Mouse (Mus musculus) c-Kit-negative CD71-positive TER-119-positive erythroid progenitor cells, embryonic 14.5 days (primary cell): ENCODE data around the gene F13a1.

Source experiments
- DNase-seq: peaks from one replicate; pipeline ENCODE4 v3.0.0-alpha.2; 2013; ENCODE audit warnings: low read depth, low spot score

Gene F13a1

DNA sequence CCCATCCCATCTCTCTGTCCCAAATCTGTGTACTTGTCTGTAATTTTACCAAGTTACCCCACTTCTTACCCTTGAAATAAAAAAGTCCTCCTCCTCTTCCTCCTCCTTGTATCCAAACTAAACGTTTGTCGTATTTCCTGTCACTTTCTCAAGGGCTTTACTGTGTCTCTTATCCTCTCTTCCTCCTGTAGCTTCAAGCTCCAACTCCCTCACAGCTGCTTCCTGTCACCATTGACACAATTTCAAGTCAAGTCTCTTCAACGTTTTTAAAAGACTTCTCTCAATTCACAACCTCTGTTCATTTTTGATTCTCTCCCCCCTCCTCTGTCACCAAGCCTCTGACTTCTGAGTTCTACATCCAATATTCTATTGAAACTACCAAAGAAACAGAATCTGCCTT, at the start of gene F13a1:
Gene F13a1 (minus strand): TSS at position 119 of the 400 bp plus-strand sequence.
- no peak for DNase-seq

DNA sequence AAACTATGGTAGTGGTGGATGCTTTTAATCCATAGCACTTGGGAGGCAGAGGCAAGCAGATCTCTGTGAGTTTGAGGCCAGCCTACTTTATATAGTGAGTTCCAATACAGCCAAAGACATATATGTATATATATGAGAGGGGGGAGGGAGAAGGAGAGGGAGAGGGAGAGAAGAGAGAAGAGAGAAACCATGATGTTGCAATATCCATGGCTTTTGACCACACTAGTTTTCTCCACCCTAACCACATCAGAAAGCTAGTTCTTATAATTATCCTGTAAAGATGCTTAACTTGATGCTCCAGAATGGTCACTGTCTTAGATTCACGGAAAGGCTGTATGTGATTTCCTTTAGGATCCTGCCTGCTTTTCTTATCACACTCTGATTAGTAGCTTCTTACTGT, 41.6 kb upstream of the F13a1 start:
- no peak for DNase-seq

DNA sequence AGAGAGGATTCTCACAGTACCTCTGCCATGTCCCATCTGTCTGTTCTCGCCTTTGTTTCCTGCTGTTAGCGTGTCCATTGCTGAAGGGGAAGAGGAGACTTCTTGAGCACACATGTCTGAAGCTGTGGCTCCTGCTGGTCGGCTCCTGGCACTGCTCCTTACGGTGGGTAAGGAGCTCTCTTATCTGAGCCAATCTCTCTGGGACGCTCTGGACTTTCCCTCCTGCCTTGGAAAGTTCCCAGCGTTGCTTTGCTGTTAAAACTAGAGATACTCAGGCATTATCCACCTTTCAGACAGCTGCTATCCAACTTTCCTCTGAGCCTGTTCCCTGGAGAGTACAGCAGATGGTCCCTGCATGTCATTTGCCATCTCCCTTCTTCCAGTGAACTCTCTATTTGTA, 39.1 kb upstream of the F13a1 start:
- no peak for DNase-seq

DNA sequence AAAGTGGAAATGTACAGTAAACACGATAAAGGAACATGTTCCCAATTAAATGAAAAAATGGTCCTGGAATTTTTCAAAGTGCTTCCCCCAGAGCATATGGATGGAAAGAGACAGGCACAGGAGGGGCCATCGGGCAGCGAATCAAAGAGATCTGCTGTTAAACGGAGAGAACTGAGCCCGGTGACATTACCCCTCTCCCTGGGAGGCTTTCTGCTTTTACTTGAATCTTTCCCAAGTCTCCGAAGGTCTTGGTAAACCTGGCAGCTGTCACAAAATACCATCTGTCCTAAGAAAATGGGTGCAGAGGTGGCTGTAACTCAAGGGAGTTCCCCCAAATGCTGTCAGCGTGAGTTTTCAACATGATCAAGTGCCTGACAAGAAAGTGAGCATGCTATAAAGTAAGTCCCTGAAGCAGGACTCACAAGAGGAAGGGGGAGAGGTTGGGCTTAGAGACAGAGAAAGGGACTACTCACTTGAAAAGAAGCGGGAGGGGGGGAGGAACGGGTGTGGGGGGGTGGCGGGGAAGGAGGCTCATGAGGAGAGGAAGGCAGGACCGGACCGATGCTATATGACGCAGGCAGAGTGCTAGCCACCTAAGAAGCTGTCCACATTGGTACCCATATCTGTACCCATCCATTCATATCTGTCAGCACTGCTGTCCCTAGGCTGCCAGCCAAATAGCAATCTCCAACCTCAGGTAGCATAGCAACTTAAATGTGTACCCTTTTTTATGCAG, 31.6 kb upstream of the F13a1 start:
- DNase-seq: no peak

DNA sequence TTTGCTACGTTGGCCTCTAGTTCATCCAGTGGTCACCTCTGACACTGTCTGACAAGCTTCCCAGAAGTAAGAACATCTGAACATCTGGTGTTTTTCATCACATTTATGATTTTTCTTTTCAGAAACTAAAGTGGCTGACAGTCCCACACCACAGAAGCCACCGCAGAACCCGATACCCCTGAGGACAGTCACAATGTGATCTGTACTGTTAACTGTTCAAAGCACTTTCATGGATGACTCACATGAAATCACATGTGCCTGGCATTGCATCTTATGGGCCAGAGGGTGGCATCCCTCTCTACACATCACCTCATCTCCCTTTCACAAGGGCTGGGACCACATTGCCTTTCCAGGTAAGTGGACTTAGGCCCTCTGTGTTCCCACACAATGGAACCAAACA, 21.3 kb upstream of the F13a1 start:
- DNase-seq: no peak

DNA sequence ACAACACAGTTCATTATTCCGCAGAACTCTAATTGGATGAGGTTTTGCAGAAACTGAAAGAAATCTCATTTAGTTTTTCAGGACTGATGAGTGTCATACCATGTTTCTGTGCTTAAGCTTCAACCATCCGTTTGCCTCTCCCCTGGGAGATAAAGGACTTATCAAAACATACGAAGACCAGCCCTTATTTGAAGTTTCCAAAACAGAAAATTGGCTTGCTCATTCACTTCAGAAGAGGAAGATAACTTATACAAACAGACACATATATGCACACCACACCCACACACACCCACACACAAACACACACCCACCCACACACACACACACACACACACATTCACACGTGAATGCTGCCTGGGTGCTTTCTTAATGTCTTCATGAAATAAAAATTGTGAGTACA, 20.8 kb upstream of the F13a1 start:
- no peak for DNase-seq

DNA sequence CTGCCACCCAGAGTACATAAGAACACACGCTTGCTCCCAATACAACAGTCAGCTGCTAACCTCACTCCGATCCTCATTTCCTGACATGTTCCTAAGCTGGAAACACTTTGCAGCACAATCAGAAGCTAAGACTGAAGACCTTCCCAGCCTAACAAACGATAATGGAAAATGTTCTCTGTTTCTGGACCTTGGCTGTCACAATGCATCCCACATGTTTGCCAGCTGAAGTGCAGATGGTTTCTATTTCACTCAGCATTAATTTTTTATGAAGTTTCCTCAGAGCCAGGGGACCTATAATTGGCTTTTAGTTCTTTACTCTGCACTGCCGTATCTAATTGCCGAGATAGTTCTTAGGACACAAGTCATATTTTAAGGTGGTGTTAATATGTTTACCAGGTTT, 10.8 kb upstream of the F13a1 start:
- no peak for DNase-seq

DNA sequence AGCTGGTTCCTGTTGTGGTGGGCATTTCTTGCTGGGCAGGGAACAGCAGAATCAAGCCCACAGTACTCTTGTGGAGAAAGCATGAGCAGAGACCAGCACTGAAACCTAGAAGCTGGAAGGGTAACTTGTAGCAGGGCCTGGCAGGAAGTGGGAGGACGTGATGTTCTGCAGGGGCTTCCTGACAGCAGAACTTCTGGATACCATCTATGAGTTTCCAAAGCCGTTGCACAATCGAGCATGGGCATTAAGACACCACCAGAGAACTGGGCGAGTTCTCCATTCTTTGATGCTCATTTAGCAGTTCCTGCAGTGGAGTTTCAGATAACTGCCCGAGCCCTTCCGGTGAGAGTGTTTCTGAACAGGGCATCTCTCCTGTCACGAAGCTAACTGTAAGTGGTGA, 6.6 kb upstream of the F13a1 start:
- DNase-seq: no peak

DNA sequence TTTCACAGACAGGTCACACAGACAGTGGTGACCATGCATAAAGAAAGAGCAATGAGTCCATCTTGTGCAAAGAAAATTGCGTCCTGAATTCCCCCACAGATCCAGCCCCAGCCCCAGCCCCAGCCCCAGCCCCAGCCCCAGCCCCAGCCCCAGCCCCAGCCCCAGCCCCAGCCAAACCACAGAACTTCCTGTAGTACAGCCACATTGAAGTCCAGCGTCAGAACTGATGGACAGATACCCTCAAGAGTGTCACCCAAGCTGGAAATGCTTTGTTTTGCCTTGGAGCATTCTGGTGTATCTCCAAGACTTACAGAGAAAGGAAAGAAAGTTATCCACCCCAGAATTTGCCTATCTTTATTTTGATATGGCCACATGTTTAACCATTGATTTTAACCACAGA, 413 bp downstream of the F13a1 start:
- DNase-seq: no peak

DNA sequence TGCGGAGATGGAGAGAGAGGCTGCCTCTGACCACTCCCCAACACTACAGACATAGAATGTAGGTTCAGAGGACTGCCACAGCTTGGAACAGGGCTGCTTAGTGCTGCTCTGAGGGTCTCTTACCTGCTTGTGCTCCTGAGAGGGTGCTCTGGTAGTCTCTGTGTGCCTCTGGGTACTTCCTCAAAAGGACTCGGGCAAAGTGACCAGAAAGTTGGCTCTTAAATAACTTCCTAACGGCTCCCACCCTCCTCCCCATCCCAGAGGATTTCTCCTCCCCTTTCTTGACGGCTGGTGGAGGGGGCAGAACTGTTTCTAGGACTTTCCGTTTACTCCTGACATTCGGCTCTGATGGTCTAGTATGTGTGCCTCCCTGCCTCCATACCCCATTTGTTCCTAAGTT, 1.0 kb downstream of the F13a1 start:
- DNase-seq: no peak

DNA sequence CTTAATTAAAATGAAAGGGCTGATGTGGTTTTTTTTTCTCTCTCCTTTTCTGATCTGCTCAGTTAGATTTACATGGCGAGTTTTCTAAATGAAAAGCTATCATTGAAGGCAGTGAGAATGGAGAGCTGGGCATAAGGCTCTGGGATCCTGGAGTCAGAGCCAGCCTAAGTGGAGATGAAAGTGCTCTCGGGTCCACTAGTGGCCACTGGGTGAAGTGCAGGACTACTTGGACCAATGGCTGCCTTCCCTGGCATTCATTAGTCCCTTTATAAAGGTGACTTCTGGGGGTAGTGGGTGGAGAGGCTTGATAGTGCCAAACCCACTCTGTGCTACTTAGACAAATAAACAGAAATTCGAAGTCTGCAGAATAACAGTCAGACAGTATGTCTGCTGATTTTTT, 5.0 kb downstream of the F13a1 start:
- no peak for DNase-seq

DNA sequence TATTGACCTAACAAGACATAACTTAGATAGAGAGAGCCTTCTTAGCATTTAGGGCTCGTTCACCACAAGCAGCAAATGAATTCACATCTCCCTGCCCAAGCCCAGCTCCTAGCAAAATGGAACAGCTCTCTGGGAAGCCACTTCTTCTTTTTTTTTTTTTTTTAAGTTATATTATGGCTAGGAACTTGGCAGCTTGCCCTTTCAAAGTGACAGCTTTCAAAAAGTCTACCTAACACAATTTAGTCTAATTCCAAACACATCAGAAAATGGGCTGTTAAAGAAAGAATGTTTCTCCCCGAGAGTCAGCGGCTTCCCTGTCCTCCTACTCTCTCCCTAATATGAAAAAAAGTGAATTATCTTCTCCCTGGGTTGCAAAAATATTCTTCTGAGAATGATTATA, 15.3 kb downstream of the F13a1 start:
- no peak for DNase-seq

DNA sequence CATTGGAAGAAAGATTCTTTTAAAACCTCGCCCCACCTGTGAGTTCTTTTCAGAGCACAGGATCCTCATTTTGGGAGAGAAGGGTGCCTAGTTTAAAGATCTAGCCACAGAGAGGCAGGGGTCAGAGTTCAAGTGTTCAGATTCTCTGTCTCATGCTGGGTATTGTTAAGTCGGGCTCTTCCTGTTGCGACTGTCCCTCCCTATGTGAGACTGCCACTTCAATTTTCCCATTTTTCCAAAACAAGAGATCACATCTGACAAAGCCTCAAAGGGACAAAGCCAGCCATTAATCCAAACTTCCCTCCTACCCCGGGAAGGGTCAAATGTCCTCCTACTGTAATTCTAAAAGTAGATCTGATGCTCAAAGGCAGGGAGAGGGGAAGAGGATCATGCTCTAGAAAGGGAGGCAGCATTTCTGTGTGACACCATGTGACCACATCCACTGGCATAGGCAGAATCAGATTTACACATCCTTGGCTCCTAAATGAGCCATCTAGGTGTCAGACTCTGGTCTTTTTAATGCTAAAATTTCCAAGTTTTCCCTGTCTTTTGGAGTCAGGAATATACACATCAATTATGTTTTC, 24.0 kb downstream of the F13a1 start:
- no peak for DNase-seq

DNA sequence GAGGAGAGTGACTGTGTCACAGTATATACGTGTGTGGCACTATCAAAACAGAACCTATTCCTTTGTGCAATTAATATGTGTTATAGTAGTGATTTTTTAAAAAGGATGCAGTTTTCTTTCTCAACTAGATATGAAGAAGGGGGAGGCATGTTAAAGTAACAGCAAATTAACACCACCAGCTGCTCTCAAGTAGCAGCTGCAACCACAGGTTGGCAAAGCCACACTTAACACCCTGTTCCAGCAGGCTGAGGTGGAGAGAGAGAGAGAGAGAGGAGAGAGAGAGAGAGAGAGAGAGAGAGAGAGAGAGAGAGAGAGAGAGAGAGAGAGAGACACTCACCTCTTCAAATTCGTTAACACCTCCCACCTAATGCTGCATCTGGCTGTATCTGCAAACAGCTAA, 28.5 kb downstream of the F13a1 start:
- no peak for DNase-seq

DNA sequence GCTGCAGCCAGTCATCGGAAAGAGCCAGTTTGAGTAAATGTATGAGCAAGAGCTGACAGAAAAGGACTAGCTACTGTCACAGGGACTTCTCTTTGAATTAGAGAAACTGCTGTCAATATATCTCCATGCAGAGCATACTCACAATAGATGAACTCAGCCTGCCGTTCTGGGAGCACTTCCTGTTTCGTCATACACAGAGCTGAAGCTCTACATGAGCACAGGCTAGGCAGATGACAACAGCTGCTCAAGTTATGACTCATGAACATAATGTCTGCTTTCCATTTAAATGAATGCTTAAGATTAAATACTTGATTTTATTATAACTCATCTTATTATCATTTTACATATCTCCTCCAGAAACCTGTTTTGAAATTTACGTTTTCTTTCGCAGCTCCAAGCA, 39.3 kb downstream of the F13a1 start:
- no peak for DNase-seq

DNA sequence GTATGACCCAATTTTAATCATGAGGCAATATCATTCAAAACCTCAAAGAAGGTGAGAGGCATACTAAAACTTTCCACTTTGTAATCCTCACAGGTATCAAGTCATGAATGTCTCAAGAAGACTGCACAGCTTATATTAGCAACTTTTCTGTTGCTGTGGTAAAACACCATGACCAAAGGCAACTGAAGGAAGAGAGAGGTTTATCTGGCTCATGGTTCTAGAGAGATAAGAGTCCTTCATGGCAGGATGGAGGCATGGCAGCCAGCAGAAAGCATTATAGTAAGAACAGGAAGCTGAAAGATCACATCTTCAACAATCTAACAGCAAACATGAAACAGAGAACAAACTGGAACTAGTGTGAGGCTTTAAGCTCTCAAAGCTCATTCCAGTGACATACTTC, 43.8 kb downstream of the F13a1 start:
- DNase-seq: no peak

DNA sequence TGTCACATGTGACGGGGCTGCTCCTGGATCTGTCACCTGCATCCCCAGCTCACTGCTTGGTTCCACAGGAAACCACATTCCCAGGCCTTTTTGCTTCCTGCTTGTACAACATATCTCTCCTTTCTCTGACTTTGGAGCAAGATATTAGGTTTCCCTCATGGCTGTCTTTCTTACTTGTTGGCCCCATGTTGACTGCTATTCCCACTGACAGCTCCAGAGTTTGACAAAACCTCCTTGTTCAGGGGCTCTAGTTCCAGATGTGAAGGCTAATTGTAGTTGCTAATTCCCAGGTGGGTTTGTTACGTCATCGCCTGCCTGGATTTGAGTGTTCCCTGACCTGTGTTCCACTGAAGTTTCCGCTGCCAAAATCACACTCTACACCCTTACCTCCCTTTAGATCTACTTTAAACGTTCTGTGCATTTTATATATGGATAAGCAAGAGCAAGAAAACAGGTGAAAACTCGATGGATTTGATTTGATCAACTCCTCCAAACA, 50.8 kb downstream of the F13a1 start:
- no peak for DNase-seq

DNA sequence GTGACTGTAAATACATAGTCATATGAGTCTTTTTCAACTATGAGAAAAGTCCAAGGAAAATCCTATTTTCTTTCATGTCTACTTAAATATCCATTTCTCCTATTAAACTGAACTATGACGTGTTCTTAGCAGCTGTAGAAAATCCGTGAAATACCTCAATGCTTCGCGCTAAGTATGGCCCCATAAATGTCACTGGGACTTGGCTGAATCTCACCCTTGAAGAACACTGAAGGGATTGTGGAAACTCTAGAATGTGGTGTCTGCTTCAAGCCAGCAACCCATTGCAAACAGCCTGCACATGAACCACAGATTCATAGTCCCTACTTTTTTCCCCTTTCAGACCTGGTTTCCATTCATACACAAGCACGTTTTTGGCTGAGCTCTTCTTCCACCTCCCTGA, 56.5 kb downstream of the F13a1 start:
- DNase-seq: no peak

DNA sequence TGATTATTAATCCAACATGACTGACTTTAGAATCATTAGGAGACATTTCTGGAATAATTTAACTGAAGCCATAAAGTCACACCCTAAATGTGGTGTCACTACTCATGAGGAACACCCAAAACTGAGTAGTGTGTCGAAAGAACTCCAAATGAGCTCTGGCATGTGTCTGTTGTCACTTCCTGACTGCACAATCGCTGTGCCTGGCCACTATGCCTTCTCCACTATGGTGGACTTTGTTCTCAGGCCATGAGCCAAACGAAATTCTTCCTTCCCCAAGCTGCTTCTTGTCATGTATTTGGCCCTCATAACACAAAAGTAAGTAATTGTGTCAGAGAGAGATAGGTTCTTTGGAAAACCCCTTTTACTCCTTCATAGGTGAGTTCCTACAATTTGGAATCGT, 61.7 kb downstream of the F13a1 start:
- DNase-seq: no peak

DNA sequence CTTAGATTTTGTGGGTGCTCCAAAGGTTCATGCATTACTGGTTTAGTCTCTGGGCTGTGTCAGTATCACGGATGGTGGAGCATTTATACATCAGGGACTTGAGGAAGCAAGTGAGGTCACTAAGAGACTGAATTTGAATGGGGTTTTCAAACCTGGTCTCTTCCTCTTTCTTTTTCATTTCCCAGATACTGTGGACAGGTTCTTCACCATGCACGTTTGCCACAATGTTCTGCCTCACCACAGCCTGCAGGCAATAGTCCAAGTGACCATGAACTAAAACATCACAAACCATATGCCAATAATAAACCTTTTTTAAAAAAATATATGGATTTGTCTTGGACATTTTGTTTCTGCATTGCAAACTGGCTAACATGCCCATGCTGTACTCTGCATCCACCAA, 77.0 kb downstream of the F13a1 start:
- no peak for DNase-seq

DNA sequence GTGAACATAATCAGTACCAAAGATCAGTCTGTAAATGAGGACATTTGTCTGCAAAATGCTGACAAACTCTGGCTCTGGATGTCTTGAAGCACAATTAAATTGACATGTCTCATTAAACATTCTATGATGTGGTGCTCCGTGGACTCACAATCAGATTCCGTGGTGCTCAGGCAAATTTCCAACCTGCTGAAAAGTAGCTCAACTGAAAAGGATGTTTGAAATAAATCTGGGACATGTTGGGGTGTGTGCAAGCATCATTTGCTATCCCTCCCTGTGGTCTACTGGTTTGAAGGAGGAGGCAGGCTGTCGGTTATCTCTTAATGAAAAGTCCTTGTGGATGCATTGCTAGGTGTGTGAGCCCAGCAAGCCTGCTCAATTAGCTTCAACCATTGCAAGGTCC, 77.8 kb downstream of the F13a1 start:
- DNase-seq: no peak

DNA sequence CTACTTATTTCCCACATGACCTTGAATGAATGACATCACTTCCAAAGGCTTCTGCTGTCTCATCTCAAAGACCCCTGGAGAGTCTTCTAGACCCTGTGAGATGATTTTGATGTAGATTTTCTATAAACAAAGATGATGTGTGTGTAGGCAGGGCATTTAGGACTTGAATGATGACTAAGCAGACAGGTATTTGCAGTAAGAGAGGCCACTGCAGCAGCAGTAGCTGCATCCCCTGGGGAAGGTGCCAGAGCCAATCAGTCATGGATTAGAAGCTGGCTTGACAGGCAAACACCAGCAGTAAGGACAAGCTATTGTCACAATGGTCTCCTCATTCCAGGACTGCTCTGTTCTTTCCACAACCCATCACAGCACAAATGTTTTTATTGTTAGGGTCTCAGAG, 87.1 kb downstream of the F13a1 start:
- DNase-seq: no peak

DNA sequence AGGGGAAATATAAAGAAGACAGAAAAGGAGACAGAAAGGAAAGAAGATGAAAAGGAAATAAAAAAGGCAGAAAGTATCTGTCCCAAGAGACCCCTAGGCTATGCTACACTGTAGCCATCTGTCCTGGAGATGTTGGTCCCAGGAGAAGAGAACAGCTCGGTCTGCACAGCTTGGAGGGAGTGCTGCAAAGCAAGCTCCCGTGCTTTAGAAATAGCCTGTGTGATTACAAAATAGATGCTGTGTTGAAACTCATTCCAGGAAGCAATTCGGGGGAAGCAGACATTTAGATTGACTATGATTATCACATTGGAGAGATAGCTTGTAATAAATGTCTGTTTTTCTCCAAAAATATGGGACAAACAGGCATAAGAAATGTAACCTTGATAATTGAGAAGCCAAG, 91.0 kb downstream of the F13a1 start:
- DNase-seq: no peak

DNA sequence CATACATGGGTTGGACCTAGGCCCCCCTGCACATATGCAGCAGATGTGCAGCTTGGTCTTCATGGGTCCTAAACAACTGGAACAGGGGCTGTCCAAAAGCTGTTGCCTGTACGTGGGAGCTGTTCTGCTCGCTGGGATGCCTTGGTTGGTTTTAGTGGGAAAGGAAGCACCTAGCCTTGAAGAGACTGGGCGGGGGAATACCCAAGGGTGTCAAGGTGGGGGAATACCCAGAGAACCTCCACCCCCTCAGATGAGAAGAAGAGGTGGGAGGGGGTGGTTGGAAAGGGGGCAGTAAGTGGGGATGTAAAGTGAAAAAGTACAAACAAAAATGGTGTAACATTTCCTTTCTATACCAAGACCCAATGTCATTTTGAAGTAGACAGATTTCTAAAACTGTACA, 95.1 kb downstream of the F13a1 start:
- DNase-seq: no peak
